Mouse (Mus musculus): ENCODE data around the gene Hdac6. TPM values are rescaled to one million over a fixed set of nuclear protein-coding genes. Genes with fewer than 3 reads are reported as not detected.
A peak's percentile ranks its signal among the peaks of the same experiment; 100 is the strongest.
"Not testable (repeated sequence)": the region's sequence is repeated elsewhere in the genome, so short reads cannot be mapped to it uniquely, and the experiment has no call there.

The Hdac6 gene
- polyA plus RNA-seq, 1 experiment from 2014 or later = 52.8 TPM

DNA sequence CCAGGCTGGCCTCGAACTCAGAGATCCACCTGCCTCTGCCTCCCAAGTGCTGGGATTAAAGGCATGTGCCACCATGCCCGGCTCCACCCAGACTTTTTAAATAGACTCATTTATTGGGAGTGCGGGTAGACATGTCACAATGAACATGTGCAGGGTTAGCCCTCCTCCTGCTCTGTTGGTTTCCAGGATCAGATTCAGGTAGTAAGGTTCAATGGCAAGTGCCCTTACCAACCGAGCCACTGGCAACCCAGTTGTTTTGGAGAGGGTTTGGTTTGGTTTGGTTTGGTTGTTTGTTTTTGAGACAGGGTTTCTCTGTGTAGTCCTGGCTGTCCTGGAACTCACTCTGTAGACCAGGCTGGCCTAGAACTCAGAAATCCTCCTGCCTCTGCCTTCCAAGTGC, 38.4 kb downstream of the Hdac6 start, which contains the start of gene Gm10490:
Gene Gm10490 (plus strand): TSS at position 301 of the 400 bp plus-strand sequence.
- not testable (repeated sequence) for H3K9me3 ChIP-seq (replicated peaks); H3K4me1 ChIP-seq; H3K4me3 ChIP-seq; DNase-seq (ENCODE audit: low spot score); H3K27ac ChIP-seq; H3K27me3 ChIP-seq (ENCODE audit: low read depth, poor library complexity, severe bottlenecking)
- 88% methylated on average over 4 of the region's 4 CpGs for WGBS
- H3K36me3 ChIP-seq = peaks cover 19% of the 10 kb centered on the region

- whole genome bisulfite sequencing = 93% methylated on average over 5 of the region's 5 CpGs
- Histone ChIP-seq H3K27ac (no peak within 1 kb of the TSS), H3K27me3 (ENCODE audit: low read depth, poor library complexity, severe bottlenecking) (no peaks in the 10 kb centered on the region), H3K9me3 (replicated peaks) (no peaks in the 10 kb centered on the region), H3K4me3 (no peak within 1 kb of the TSS), H3K36me3 (peaks cover 22% of the 10 kb centered on the region), H3K4me1 (no peaks in the 10 kb centered on the region)
- DNase-seq (ENCODE audit: low spot score) = no peak
Observed at GRCm38 (mm10) chrX:7907735-7908134, 40.0 kb downstream of the Hdac6 start, which contains the start of gene Gm10491. Gm10491 (minus strand) TSS chrX:7907835.

- Histone ChIP-seq H3K27me3 (ENCODE audit: low read depth, poor library complexity, severe bottlenecking) (no peaks in the 10 kb centered on the region), H3K4me1 (no peaks in the 10 kb centered on the region), H3K36me3 (peaks cover 29% of the 10 kb centered on the region), H3K9me3 (replicated peaks) (no peaks in the 10 kb centered on the region), H3K27ac (no peak overlapping the region), H3K4me3 (no peak overlapping the region)
- no peak for DNase-seq (ENCODE audit: low spot score)
- WGBS = 94% methylated on average over 5 of the region's 5 CpGs
Observed at GRCm38 (mm10) chrX:7904441-7904840, 43.2 kb downstream of the Hdac6 start.

DNA sequence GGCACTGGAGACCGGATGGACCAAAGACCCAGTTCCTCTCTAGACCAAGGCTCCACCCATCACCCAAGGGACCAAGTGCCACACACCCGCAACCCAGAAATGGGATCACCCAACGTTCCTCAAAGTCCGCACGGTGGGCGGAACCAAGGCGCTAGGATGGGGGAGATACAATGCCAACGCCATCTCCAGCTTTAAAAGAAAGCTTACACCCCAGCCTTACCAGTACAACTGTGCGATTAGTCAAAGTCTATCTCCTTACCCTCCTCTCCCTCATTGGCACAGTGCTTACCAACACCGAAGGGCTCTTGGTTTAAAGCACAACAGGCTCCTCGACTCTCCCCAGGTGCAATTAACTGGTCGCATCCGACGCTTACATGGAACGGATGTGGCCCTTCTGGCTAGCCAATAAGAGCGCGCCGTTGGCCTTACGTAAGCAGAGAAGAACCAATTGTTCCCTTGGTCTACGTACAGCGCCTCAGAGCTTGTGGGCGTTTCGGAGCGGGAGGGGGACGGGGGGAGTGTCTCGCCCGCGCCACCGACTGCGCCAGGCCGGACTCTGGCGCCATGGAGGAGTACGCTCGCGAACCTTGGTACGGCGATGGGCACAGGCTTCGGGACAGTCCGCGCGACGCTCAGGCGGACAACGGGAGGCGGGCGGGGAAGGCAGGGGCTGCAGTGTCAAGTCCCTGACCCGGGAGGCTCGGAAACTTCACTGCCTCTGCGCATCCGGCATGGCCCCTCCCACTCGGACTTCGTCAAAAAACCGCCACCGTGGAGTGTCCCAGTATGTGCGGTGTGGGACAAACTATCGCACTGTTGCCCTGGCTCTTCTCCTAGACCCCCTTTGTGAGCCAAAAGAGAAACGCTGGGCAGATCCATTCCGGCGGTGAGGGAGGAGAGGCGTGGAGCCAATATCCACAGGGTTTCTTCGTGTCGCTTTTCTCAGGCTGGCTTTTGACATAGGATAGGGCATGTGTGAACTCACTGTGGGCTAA, 48.5 kb downstream of the Hdac6 start, which contains the start of the genes Pqbp1 and Timm17b:
Gene Pqbp1 (minus strand): TSS at position 390 of the 995 bp plus-strand sequence.
Gene Timm17b (plus strand): TSS at position 478 of the 995 bp plus-strand sequence.
- Histone ChIP-seq H3K4me1 (0 out of 2 replicates have a peak, but pooled peaks cover 4% of the 10 kb centered on the region), H3K4me3 (peak within 1 kb of the TSS; percentile 64), H3K27ac (peak within 1 kb of the TSS; percentile 86), H3K27me3 (ENCODE audit: low read depth, poor library complexity, severe bottlenecking) (no peaks in the 10 kb centered on the region), H3K9me3 (replicated peaks) (no peaks in the 10 kb centered on the region), H3K36me3 (peaks cover 33% of the 10 kb centered on the region)
- peak; percentile 81 for DNase-seq (ENCODE audit: low spot score)
- WGBS = 12% methylated on average over 62 of the region's 62 CpGs

GRCm38 (mm10) chrX:7898211-7898610, 49.5 kb downstream of the Hdac6 start:
- Histone ChIP-seq H3K4me3 (peak overlapping the region; percentile 64), H3K27me3 (ENCODE audit: low read depth, poor library complexity, severe bottlenecking) (no peaks in the 10 kb centered on the region), H3K27ac (peak overlapping the region; percentile 86; the same call in 1 of the 2 replicates), H3K36me3 (peaks cover 40% of the 10 kb centered on the region), H3K9me3 (replicated peaks) (no peaks in the 10 kb centered on the region), H3K4me1 (0 out of 2 replicates have a peak, but pooled peaks cover 4% of the 10 kb centered on the region)
- DNase-seq (ENCODE audit: low spot score) = no peak
- WGBS = 28% methylated on average over 13 of the region's 13 CpGs

DNA sequence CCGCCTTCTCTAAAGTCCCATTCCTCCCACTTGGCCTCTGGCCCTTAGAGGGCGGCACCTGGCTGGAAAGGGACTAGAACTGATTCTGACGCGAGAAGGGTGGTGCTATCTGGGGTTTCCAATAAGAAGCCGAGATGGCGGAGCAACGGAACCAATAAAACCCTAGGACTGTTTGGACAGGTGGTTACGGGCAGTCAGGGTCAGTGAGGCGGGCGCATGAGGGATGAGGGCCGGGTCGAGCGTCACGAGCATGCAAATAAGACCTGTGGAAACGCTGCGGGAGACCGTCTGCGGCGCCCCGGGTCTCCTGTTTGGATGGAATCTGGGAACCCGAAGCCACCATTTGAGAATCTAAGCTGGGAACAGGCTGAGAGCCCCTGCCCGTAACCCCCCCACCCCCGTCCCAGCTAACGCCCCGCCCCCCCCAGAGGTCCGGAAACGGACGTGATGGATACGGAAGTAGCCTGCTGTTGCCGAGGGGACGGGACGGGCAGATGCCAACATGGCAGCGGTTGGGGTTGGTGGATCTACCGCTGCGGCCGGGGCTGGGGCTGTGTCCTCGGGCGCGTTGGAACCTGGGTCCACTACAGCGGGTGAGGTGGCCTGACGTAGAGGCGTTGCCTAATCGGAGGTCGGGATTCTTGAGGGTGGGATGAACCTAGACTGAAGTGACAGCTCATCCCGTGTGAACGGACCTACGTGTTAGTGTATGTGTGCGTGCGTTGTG, 63.7 kb downstream of the Hdac6 start, which contains the start of gene Slc35a2:
Gene Slc35a2 (plus strand): TSS at position 188 of the 727 bp plus-strand sequence.
- Histone ChIP-seq H3K9me3 (replicated peaks) (no peaks in the 10 kb centered on the region), H3K27ac (peak within 1 kb of the TSS; percentile 78), H3K36me3 (peaks cover 9% of the 10 kb centered on the region; the same call in 1 of the 2 replicates), H3K4me1 (no peaks in the 10 kb centered on the region), H3K27me3 (ENCODE audit: low read depth, poor library complexity, severe bottlenecking) (no peaks in the 10 kb centered on the region), H3K4me3 (peak within 1 kb of the TSS; percentile 64)
- WGBS = 14% methylated on average over 49 of the region's 49 CpGs
- DNase-seq (ENCODE audit: low spot score) = peak; percentile 79

Other genes starting within 250 kb of the Hdac6 start
- gene Wdr45, start 233.6 kb downstream of the Hdac6 start, polyA plus RNA-seq (2016; fragmentation: Nextera tagmentation; extraction: Ambion mirVana) = 18.1 and 20.8 TPM in 2 replicates
- not detected in 2 replicates for gene Gm45208, start 225.6 kb downstream of the Hdac6 start, polyA plus RNA-seq (2016; fragmentation: Nextera tagmentation; extraction: Ambion mirVana)
- 74.0 and 79.0 TPM in 2 replicates for gene Praf2, start 219.4 kb downstream of the Hdac6 start, polyA plus RNA-seq (2016; fragmentation: Nextera tagmentation; extraction: Ambion mirVana)
- 21.8 and 21.9 TPM in 2 replicates for gene Ccdc120, start 197.0 kb downstream of the Hdac6 start, polyA plus RNA-seq (2016; fragmentation: Nextera tagmentation; extraction: Ambion mirVana)
- gene Tfe3, start 185.3 kb downstream of the Hdac6 start, polyA plus RNA-seq (2016; fragmentation: Nextera tagmentation; extraction: Ambion mirVana) = 26.0 and 26.8 TPM in 2 replicates
- 29.5 and 36.3 TPM in 2 replicates for gene Gripap1, start 158.1 kb downstream of the Hdac6 start, polyA plus RNA-seq (2016; fragmentation: Nextera tagmentation; extraction: Ambion mirVana)
- gene Kcnd1, start 125.6 kb downstream of the Hdac6 start, polyA plus RNA-seq (2016; fragmentation: Nextera tagmentation; extraction: Ambion mirVana) = 0.85 and 1.2 TPM in 2 replicates
- 41.4 and 47.5 TPM in 2 replicates for gene Otud5, start 106.5 kb downstream of the Hdac6 start, polyA plus RNA-seq (2016; fragmentation: Nextera tagmentation; extraction: Ambion mirVana)
- gene Pim2, start 69.6 kb downstream of the Hdac6 start, polyA plus RNA-seq (2016; fragmentation: Nextera tagmentation; extraction: Ambion mirVana) = 6.2 TPM in 2 replicates
- 23.3 and 24.0 TPM in 2 replicates for gene Slc35a2, start 63.9 kb downstream of the Hdac6 start, polyA plus RNA-seq (2016; fragmentation: Nextera tagmentation; extraction: Ambion mirVana)
- gene Pqbp1, start 48.6 kb downstream of the Hdac6 start, polyA plus RNA-seq (2016; fragmentation: Nextera tagmentation; extraction: Ambion mirVana) = 131 and 140 TPM in 2 replicates
- 167 and 187 TPM in 2 replicates for gene Timm17b, start 48.5 kb downstream of the Hdac6 start, polyA plus RNA-seq (2016; fragmentation: Nextera tagmentation; extraction: Ambion mirVana)
- not detected in 2 replicates for gene Gm10491, start 40.1 kb downstream of the Hdac6 start, polyA plus RNA-seq (2016; fragmentation: Nextera tagmentation; extraction: Ambion mirVana)
- gene Gm10490, start 38.3 kb downstream of the Hdac6 start, polyA plus RNA-seq (2016; fragmentation: Nextera tagmentation; extraction: Ambion mirVana) = not detected in 2 replicates
- 0.06 and 0.13 TPM in 2 replicates for gene Pcsk1n, start 28.1 kb downstream of the Hdac6 start, polyA plus RNA-seq (2016; fragmentation: Nextera tagmentation; extraction: Ambion mirVana)
- not detected in 2 replicates for gene Eras, start 19.3 kb downstream of the Hdac6 start, polyA plus RNA-seq (2016; fragmentation: Nextera tagmentation; extraction: Ambion mirVana)
- 4.1 and 6.3 TPM in 2 replicates for gene Gata1, start 30.2 kb upstream of the Hdac6 start, polyA plus RNA-seq (2016; fragmentation: Nextera tagmentation; extraction: Ambion mirVana)
- not detected in 2 replicates for gene Glod5, start 70.6 kb upstream of the Hdac6 start, polyA plus RNA-seq (2016; fragmentation: Nextera tagmentation; extraction: Ambion mirVana)
- gene Suv39h1, start 126.9 kb upstream of the Hdac6 start, polyA plus RNA-seq (2016; fragmentation: Nextera tagmentation; extraction: Ambion mirVana) = 106 and 111 TPM in 2 replicates
- gene Was, start 142.6 kb upstream of the Hdac6 start, polyA plus RNA-seq (2016; fragmentation: Nextera tagmentation; extraction: Ambion mirVana) = 0.14 and 0.18 TPM in 2 replicates
- 13.9 and 18.7 TPM in 2 replicates for gene Wdr13, start 185.0 kb upstream of the Hdac6 start, polyA plus RNA-seq (2016; fragmentation: Nextera tagmentation; extraction: Ambion mirVana)
- 505 and 510 TPM in 2 replicates for gene Rbm3, start 198.0 kb upstream of the Hdac6 start, polyA plus RNA-seq (2016; fragmentation: Nextera tagmentation; extraction: Ambion mirVana)
- gene Tbc1d25, start 228.3 kb upstream of the Hdac6 start, polyA plus RNA-seq (2016; fragmentation: Nextera tagmentation; extraction: Ambion mirVana) = 12.5 and 12.7 TPM in 2 replicates
- 23.5 and 25.7 TPM in 2 replicates for gene Ebp, start 245.6 kb upstream of the Hdac6 start, polyA plus RNA-seq (2016; fragmentation: Nextera tagmentation; extraction: Ambion mirVana)